Mouse (Mus musculus) liver, adult 2 months (tissue): ENCODE measurements around the gene Rapgefl1.

Source experiments
- CTCF ChIP-seq: fragments of 200-500 bp; IDR thresholded peaks from 2 replicates; pipeline ENCODE4 v1.5.1; 2011; ENCODE audit warnings: low read depth, low read length, control low read depth
- POLR2A ChIP-seq: fragments of 200-500 bp; IDR thresholded peaks from 2 replicates; pipeline ENCODE4 v1.6.1; 2011; ENCODE audit warnings: low read length, control low read depth; ENCODE audit not compliant: insufficient read depth; ENCODE audit errors: extremely low read depth

DNA sequence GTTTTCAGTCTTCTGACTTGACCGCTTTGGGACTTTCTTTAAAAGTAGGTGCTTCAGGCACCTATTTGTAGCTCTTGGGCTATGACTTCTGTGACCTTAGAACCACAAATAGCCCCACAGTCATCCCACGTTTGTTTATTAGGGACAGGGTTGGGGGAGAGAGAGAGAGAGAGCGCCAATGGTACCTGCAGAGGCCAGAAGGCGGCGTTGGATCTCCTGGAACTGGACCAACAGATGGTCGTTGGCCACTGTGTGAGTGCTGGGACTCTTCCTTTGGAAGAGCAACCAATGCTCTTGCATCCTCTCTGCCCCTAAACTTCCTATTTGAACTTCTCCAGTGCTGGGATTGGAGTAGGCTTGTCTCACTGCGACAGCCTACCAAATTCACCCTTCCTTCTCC is 49.4 kb upstream of the Rapgefl1 start:
- TF ChIP-seq POLR2A: no peak
- peak; percentile 30 for TF ChIP-seq CTCF
